Mouse (Mus musculus) retina, embryonic 14.5 days (tissue): Measurements from ENCODE around the gene Odf2.
"Not testable (repeated sequence)": the region's sequence is repeated elsewhere in the genome, so short reads cannot be mapped to it uniquely, and the experiment has no call there.

Source experiments
- DNase-seq: peaks from one replicate; pipeline ENCODE4 v3.0.0-alpha.2; 2015; ENCODE audit warnings: low spot score

Gene Odf2

DNA sequence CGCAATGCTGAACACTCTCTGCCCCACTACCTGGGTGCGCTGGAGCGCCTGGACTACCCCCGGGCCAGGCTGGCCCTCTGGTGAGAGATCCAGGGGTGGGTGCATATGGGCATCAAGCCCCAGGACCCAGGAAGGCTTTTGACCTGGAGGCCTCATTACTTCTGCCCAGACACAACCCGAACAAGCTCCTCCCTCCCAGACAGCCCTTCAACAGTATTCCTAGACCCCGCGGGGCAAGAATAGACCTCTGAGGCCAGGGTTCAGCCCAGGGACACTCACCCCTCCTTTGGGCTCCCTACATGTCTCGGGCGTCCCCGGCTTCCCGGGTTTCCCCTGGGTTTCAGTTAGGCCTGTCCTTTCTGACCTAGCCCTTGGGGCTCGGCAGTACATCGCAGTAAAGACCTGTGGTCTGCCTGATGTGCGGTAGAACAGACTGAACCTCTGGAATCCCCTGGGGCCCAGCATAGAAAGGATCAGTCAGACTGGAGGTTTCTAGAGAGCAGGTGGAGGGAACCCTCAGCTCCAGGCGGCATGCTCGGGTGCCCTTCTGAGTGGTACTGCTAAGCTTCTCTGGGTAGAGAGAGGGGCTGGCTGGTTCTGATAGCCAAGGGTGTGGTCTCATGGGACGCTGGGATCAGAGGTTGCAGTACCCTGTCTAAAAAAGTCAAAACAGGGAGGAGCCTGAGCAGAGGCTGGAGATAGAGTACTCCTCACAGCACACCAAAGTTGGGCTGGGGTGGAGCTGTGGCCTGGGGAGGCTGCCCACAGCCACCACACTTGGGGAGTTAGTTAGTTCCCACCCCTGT, 19.2 kb upstream of the Odf2 start:
- peak; percentile 53 for DNase-seq

DNA sequence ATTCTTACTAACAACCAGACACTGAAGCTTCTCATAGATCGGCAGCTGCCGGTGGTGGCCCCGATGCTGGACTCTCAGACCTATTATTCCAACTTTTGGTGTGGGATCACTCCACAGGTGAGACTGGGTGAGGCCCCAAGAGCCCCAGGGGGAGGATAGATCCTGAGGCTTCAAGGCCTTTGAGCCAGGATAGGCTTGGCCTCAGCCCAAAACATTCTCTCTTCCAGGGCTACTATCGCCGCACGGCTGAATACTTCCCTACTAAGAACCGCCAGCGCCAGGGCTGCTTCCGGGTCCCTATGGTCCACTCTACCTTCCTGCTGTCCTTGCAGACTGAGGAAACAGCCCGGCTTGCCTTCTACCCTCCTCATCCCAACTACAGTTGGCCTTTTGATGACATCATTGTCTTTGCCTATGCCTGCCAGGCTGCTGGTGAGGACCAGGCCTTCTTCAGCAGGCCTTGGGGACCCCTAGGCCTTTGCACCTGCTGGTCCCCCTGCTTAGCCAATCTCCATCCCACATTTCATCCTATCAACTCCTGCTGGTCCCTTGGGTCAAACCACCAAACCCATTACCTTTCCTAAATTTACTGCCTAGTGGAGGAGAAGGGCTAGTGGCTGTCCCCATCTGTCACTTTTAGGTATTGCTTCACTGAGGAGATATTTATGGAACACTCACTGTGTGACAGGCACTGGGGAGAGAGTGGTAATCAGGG, 16.3 kb upstream of the Odf2 start:
- DNase-seq: no peak

DNA sequence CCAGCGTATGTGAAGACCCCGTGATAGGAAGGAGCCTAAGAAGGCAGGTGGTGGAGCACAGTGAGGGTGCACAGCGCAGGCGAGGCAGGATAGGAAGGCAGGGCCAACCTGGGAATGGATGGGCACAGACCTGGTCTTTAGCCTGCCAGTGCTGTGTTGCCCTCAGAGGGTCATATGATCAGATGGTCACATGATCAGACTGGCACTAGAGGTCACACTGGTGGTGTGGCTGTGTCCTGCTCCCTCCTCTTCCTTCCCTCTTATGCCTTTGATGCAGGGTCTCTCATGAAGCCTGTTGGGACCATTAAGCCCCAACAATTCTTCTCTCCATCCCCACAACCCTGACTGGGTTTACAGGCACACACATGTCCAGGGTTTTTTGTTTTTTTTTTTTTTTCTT, 15.2 kb upstream of the Odf2 start:
- DNase-seq: no peak

DNA sequence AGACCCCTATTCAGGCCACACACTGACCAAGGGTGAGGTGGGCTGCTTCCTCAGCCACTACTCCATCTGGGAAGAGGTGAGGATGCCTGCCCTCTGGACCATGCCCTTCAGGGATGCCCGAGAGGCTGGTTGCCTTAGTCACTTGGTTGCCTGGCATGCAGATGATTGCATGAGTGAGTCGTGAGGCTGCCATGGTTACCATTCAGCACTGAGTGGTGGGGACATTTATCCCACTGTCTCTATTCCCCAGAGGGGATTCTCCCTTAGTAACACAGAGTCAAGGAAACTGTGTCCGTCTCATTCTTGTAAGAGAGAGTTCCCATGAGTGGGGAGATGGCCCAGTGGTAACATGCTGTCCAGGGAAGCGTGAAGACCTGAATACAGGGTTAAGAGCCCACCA, 11.0 kb upstream of the Odf2 start:
- DNase-seq: no peak

DNA sequence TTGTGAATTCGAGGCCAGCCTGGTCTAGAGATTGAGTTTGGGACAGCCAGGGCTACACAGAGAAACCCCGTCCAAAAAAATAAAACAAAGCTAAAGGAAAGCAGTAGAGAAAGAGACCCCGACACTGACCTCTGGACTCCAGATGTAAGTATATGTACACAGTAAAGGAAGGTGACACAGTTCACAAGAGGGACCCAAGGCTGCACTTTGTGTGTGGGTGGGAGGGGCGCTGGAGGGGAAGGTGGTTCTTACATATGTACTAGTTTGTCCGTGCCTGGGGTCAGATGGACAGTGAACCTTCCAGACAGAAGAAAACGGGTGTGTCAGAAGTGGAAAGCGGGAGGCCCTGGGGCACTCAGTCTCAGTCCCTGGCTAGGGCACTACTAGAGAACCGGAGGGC, 9.8 kb upstream of the Odf2 start:
- no peak for DNase-seq

DNA sequence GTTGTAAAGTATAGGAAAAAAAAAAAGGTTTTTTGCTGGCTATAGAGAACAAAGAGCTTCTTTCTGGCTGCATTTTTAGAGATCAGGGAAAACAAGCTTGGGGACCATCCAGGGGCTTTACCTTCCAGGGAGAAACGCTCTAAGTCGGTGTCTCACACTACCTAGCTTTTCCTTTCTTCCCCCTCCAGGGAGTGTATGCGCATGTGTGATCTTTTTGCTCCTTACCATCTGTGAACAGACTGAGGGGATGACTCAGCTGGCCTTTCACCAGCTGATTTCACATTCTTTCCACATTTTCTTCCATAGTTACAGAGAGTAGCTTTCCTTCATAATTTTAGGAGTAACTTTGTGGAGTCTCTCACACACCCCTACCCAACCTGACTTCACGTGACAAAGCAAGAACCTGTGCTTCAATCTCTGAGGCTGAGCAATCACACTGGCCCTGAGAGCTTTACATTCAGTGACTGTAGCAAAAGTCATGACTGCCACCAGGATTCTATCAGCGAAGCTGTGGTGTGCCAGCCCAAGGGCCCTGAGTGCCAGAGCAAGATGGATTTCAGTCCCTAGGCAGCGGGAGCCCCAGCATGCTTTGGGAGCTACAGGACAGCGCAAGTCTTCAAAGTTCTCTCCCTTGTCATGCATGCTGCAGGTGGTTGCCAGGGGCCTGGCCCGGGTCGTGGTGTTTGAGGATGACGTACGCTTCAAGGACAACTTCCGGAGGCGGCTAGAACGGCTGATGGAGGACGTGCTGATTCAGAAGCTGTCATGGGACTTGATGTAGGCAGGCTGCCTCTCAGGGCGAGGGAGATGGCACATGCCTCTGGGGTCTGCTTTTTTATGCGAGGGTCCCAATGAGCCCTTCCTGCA, 8.8 kb upstream of the Odf2 start:
- no peak for DNase-seq

DNA sequence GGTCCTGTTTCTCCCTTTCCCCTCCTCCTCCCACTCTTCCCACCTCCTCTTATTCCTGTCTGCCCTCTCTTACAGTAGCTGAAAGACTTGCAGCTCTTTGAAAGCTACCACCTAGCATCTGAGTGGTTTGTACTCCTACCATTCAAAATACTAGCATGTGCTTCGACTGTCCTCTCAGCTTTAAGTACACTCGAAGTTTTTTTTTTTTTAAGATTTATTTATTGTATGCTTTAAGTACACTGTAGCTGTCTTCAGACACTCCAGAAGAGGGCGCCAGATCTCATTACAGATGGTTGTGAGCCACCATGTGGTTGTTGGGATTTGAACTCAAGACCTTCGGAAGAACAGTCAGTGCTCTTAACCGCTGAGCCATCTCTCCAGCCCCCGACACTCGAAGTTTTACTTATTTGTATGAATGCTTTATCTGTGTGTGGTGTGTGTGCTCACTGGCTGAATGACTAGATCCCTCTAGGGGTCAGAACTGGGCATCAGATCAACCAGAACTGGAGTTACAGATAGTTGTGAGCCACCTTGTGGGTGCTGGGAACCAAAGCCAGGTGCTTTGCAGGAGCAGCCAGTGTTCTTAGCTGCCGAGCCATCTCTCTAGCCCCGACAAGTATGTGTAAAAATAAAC, 2.2 kb upstream of the Odf2 start:
- DNase-seq: not testable (repeated sequence)

DNA sequence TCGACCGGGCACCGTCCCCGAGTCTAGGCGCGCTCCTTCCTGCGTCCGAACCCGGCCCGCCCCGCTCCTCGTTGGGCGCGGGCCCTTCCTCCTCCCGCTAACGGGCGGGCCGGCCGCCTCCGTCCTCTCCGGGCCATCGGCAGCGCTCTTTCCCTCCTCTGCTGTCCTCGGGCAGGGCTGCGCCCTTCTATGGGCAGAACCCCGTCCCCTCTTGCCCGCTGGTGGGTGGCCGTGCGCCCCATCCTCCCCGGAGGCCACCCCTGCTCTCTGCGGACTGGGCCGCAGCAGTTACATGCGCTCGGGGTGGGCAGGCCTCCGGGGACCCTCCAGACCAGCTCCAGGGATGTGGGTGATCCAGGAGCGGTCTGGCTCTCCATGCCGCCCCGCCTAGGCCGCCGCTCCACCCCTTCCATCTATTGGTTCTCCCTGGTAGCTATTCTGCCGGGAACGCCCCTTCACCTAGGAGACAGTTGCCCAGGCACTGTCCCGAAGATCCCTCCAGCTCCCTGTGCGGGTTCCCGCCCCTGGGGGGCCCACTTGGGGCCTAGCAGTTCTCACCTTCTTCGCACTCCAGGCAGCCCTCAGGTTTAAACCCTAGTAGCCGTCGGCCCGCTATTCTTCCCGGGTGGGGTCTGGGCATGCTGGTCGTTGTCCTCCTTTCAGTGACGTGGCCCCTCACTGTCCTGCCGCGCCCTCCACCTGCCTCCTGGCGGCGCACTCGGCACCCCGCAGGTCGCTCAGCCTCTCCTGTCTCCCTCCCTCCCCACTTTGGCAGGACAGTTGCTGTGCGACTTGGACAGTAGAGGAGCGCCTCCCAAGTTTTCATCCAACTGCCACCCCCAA, 1.2 kb downstream of the Odf2 start:
- peak; percentile 86 for DNase-seq

DNA sequence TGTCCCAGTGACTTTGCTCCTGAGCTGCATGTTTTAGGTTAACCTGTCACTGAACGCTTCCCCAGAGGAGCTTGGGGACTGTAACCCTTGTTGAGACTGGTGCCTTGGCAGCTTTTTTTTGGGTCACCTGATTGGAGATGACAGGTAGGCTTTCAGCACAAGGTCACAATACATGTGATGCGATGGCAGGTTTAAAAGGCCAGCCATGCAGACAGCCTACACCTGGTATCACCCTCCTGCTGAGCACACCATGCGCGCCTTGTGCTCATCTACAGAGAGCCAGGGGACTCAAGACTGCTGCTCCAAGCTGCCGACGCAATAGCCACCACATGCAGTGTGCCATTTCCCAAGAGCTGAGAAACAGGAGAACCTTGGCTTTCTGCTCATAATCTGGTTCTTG, 2.8 kb downstream of the Odf2 start:
- DNase-seq: no peak

DNA sequence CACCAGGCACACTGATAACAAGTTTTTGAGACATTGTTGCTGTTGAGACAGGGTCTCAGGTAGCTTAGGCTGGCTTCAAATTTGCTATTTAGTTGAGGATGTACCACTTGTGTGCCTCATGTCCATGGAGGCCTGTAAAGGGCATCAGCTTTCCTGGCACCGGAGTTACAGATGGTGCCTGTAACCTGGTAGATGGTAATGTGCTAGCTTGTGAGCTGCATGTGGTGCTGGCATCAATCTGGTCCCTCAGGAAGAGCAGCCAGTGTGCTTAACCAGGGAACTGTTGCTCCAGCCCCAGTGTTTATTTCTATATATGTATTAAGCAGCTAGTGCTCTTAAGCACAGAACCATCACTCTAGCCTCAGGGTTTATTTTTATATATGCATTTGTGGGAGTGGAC, 7.0 kb downstream of the Odf2 start:
- DNase-seq: no peak

DNA sequence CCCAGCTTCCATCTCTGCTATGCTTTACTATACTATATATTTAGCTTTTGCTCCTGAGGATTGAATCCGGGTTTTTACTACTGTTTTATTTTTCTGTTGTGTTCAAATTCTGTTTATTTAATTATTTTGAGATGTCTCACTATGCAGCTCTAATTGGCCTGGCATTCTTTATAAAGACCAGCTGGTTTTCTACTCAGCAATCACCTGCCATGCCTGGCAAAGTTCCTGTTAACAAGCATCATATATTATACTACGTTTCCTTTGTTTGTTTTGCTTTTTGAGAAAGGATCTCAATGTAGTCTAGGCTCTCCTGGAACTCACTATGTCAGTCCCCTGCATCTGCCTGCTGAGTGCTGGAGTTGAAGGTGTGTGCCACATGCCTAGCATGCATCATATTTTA, 8.3 kb downstream of the Odf2 start:
- no peak for DNase-seq

DNA sequence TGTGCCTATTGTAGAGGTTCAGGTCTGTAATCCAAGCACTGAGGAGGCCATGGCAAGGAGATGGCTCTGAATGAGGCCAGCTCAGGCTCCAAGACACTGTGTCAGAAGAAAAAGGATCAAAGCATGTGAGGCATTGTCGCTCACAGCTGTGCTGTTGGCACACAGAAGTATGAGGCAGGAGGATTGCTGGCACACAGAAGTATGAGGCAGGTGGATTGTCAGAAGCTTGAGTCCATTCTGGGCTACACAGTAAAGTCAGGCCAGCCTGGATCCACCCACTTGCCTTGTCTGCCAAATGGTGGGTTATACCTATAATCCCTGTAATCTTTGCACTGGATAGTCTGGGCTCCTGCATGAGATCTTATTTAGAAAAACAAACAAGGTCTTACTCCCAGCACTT, 9.1 kb downstream of the Odf2 start:
- no peak for DNase-seq

DNA sequence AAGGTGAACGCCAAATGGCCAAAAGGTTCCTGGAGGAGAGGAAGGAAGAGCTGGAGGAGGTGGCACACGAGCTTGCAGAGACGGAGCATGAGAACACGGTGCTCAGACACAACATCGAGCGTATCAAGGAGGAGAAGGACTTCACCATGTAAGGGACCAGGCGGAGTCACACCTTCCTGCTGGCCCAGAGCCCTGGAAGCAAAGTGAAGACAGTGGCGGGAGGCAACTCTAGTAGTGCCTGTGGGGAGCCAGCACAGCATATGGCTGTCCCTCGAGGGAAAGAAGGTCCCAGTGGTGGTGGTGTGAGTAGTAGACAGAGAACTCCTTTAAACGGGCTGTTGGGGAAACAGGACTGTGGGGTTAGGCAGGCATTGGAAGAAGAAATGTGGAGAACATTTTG, 13.2 kb downstream of the Odf2 start:
- DNase-seq: no peak

DNA sequence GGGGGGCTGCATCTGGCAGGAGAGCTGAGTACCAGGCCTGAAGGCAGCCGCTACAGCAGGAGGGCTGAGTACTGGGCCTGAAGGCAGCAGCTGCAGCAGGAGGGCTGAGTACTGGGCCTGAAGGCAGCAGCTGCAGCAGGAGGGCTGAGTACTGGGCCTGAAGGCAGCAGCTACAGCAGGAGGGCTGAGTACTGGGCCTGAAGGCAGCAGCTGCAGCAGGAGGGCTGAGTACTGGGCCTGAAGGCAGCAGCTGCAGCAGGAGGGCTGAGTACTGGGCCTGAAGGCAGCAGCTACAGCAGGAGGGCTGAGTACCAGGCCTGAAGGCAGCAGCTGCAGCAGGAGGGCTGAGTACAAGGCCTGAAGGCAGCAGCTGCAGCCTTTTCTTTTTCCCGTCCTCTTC, 19.1 kb downstream of the Odf2 start:
- DNase-seq: not testable (repeated sequence)

DNA sequence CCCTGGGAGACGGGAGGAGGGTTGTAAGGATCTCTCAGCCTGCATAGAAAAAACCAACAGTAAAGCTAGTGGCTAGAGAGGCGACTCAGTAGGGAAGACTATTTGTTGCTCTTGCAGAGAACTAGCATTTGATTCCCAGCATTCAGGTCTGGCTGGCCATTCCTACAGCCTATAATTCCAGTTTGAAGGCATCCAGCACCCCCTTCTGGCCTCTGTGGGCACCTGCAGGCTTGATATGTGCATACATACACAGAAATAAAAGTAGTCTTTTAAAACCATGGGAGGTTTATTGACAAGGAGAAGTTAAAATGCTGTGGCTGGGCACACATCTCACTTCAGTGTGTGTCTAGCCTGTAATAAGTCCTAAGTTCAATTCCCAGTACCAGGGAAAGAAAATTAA, 21.0 kb downstream of the Odf2 start:
- DNase-seq: peak; percentile 39

DNA sequence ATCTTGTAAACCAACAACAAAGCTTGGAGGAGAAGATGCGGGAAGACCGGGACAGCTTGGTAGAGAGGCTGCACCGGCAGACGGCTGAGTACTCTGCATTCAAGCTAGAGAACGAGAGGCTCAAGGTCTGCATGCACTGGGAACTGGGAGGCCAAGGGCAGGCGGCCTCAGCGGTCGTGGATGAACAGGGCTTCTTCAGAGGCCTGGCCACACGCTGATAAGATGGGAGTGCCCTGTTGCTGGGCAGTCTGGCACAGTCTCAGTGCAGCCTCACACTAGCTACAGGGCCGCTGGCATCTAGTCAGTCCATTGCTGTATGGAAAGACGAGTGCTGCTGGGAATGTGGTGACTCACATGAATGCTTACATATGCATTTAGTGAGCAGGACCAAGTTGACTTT, 28.6 kb downstream of the Odf2 start:
- DNase-seq: no peak

DNA sequence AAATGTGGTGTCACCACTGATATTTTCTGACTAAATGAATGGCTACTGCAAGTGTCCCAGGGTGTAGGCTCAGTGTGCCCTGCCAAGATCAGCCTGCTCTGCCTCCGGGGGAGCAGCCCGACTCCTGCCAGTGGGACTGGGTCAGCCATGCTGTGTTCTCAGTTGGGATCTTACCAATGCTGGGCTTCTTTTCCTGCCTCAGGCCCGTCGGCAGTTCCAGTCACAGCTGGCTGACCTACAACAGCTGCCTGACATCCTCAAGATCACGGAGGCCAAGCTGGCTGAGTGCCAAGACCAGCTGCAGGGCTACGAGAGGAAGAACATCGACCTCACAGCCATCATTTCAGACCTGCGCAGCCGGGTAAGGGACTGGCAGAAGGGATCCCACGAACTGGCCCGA, 33.0 kb downstream of the Odf2 start:
- DNase-seq: no peak

DNA sequence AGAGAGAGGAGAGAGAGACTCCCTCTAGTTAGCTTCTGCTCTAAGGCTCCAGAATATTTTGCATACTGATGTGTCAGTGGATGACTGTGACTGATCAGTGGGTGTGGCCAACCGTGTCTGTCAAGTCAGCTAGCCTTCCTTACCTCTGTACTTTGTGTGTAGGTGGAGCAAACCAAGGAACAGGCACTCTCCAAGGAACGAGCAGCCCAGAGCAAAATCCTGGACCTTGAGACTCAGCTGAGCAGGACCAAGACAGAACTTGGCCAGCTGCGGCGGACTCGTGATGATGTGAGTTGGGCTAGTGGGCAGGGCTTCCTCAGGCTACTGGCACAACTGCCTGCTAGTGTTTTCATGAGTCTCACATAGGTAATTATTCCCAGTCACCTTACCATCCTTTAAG, 37.5 kb downstream of the Odf2 start:
- no peak for DNase-seq

DNA sequence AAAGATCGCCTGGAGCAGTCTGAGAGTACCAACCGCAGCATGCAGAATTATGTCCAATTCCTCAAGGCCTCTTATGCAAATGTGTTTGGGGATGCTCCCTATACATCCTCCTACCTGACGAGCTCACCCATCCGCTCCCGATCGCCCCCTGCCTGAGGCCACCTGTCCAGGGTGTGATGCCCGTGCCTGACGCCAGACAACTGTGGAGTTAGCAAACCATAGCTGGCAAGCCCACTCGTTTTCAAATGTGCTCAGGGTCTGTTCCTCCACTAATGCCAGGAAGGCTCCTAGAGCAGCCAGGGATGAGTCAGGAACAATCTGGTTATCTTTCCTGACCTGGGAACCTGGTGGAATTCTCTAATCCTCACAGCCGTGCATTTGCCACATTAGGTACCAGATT, 41.5 kb downstream of the Odf2 start:
- no peak for DNase-seq

DNA sequence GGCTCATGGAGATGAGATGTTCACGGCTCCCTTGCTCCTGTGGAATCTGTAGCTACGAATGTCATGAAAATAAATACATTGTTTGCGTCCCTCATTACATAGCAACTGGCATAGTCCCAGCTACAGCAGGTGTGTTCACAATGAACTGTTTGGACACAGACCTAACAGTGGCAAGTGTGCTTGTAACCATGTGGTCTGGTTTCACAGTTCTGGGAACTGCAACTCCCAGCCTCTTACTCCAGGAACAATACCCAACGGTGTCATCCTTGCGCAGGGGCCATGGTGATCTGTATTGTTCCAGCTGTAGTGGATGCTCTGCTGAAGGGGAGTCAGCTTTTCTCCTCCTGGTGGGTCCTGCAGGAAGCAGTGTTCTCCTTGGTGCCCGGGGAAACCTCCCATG, 42.2 kb downstream of the Odf2 start:
- DNase-seq: no peak

DNA sequence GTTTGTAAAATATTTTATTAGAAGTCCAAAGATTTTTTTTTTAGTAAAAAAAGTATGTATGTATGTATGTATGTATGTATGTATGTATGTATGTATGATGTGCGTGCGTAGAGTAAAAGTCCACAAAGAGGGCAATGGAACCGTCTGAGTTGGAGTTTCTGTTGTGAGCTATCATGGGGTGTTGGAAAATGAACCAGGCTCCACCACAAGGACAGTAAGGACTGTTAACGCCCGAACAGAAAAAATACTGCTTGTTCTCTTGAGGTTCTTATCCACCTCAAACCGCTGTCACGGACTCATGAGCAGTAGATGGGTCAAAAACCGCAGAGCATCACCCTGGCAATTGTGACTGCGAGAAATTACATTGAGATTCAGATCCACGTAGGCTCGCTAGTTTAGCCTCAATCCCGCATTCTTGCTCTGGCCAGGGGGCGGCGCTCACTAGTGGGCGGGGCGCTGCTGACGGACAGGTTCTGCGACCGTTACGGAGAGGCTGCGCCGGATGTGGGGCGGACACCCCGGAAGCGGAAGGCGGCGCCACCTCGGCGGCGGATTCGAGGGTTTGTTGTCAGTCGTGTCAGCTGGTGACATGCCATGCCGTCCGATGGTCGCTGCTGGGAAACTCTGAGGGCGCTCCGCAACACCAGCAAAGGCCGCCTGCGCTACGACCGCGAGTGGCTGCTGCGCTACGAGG, 46.0 kb downstream of the Odf2 start, which contains the start of gene Gle1:
Gene Gle1, plus strand, starts transcription at position 521 of the 694 bp plus-strand sequence.
- peak; percentile 97 for DNase-seq
